Mouse (Mus musculus) liver, adult 2 months (tissue): ENCODE data around the gene Lyar. TPM values are rescaled to one million over a fixed set of nuclear protein-coding genes. Genes with fewer than 3 reads are reported as not detected.

Source experiments
- DNase-seq: peaks from one replicate; pipeline ENCODE4 v3.0.0-alpha.2; 2011; ENCODE audit warnings: low read depth, low spot score; ENCODE audit errors: extremely low read depth
- H3K27ac ChIP-seq: fragments of 200-500 bp; replicated peaks from 2 replicates; pipeline ENCODE4 v1.5.1; 2012; ENCODE audit warnings: low read depth, mild to moderate bottlenecking, control low read depth, inconsistent platforms, low read length; ENCODE audit not compliant: insufficient read depth
- H3K27me3 ChIP-seq: fragments of 200-500 bp; 2 replicates; pipeline ENCODE4 v1.6.1; 2012; ENCODE audit warnings: mild to moderate bottlenecking, moderate library complexity, low read length, inconsistent platforms; ENCODE audit not compliant: control insufficient read depth, insufficient read depth
- H3K36me3 ChIP-seq: fragments of 200-500 bp; 2 replicates; pipeline ENCODE4 v1.6.1; 2012; ENCODE audit warnings: low read length, inconsistent platforms; ENCODE audit not compliant: control insufficient read depth, insufficient read depth
- H3K4me1 ChIP-seq: fragments of 200-500 bp; 2 replicates; pipeline ENCODE4 v1.6.1; 2011; ENCODE audit warnings: low read length; ENCODE audit not compliant: control insufficient read depth, insufficient read depth
- H3K4me3 ChIP-seq: fragments of 200-500 bp; 2 replicates; pipeline ENCODE4 v1.5.1; 2011; ENCODE audit warnings: low read depth, mild to moderate bottlenecking, control low read depth, low read length, moderate library complexity; ENCODE audit not compliant: insufficient read depth
- H3K79me2 ChIP-seq: fragments of 200-500 bp; 2 replicates; pipeline ENCODE4 v1.6.1; 2012; ENCODE audit warnings: inconsistent platforms, mild to moderate bottlenecking, low read length, moderate library complexity; ENCODE audit not compliant: control insufficient read depth, insufficient read depth
- H3K9ac ChIP-seq: fragments of 200-500 bp; 2 replicates; pipeline ENCODE4 v1.6.1; 2012; ENCODE audit warnings: low read depth, mild to moderate bottlenecking, control low read depth, inconsistent platforms, low read length
- CTCF ChIP-seq: fragments of 200-500 bp; IDR thresholded peaks from 2 replicates; pipeline ENCODE4 v1.5.1; 2011; ENCODE audit warnings: low read depth, low read length, control low read depth
- POLR2A ChIP-seq: fragments of 200-500 bp; IDR thresholded peaks from 2 replicates; pipeline ENCODE4 v1.6.1; 2011; ENCODE audit warnings: low read length, control low read depth; ENCODE audit not compliant: insufficient read depth; ENCODE audit errors: extremely low read depth
- WGBS: fragments of 180-500 bp; shearing (Covaris S2); methylation state at CpG from one replicate; pipeline ENCODE4 v1.1.7; 2018; 5-methylcytosine and 5-hydroxymethylcytosine counted together
- polyA plus RNA-seq: library from polyadenylated mRNA; depleted of rRNA; stranded (reverse); fragments of >200 nt; gene quantifications from 2 replicates; pipeline ENCODE4 v1.2.3, GENCODE M21; 2012
- total RNA-seq: library from RNA; depleted of rRNA; stranded (reverse); fragments of >200 nt; gene quantifications from 2 replicates; pipeline ENCODE4 v1.2.3, GENCODE M21; 2014

Gene Lyar
- total and polyA plus RNA-seq, 2 experiments: 2.6 to 9.2 TPM

DNA sequence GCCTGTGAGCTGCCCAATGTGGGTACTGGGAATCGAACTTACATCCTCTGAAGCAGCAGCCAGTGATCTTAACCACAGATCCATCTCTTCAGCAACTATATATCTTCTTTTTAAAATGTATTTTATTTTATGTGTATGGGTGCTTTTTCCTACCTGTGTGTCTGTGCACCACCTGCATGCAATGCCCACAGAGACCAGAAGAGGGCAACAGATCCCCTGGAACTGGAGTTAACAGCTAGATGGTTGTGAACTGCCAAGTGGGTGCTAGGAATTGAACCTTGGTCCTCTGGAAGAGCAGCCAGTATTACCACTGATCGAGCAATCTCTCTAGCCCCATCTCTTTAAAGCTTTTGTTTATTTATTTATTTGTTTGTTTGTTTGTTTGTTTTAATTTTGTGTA, 16.4 kb downstream of the Lyar start:
- Histone ChIP-seq H3K36me3 (peaks cover 11% of the 10 kb centered on the region; the same call in 1 of the 2 replicates), H3K4me3 (no peak overlapping the region), H3K79me2 (no peaks in the 10 kb centered on the region), H3K27me3 (no peaks in the 10 kb centered on the region), H3K27ac (no peak overlapping the region), H3K4me1 (no peaks in the 10 kb centered on the region), H3K9ac (no peak overlapping the region)
- WGBS: 96% methylated on average over 2 of the region's 2 CpGs
- TF ChIP-seq POLR2A (no peak), CTCF (no peak; the same call in 1 of the 2 replicates)
- no peak for DNase-seq

DNA sequence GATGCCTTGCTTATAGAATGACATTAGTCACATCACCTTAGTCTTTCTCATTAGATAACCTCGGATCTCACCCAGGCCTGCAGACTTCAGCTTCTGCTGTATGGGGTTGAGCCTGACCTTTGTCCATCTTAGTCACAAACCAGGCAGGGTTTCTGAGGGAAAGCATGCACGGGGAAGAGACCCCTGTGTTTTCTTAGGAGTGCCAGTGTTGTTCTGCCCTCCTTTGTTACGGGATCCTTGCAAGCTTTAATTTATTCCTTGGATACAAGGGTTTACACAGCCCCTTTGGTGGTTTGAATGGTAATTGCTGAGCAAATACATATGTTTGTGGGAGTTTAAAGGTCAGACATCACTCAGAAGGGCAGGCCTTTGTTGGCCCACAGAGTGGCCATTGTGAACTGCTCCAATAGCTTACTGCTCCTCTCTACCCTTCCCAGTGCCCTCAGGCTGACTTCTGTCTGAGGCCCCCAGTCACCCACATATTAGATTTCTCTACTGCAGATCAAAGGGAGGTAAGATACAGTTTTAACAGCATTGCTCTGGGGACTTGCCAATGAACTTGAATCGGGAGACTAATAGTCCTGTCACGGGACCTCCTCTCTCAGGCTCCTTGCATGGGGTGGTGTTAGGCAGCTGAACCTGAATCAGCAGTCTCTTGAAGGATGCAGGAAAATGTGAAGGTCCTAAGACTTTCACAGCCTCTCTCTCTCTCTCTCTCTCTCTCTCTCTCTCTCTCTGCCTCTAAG, 20.6 kb downstream of the Lyar start:
- Histone ChIP-seq H3K79me2 (no peaks in the 10 kb centered on the region), H3K4me1 (no peaks in the 10 kb centered on the region), H3K9ac (no peak overlapping the region), H3K27ac (no peak overlapping the region), H3K36me3 (0 out of 2 replicates have a peak, but pooled peaks cover 1% of the 10 kb centered on the region), H3K27me3 (no peaks in the 10 kb centered on the region), H3K4me3 (no peak overlapping the region)
- 46% methylated on average over 5 of the region's 5 CpGs for WGBS
- DNase-seq: no peak
- TF ChIP-seq CTCF: no peak
- TF ChIP-seq POLR2A: no peak

DNA sequence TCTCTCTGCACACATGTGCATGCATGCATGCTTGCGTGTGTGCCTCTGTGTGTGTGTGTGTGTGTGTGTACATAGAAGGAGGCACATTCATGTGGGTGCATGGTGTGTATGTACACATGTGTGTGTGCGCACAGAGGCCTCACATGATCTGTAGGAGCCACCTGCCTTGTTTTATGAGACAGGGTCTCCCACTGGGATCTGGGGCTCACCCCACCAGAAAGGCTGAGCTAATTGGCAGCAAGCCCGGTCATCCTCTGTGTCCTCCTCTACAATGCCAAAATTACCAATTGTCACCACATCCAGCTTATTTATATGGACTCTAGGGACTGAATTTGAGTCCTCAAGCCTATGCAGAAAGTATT, 21.2 kb downstream of the Lyar start:
- Histone ChIP-seq H3K27me3 (no peaks in the 10 kb centered on the region), H3K27ac (no peak overlapping the region), H3K4me3 (no peak overlapping the region), H3K4me1 (no peaks in the 10 kb centered on the region), H3K9ac (no peak overlapping the region), H3K36me3 (no peaks in the 10 kb centered on the region), H3K79me2 (no peaks in the 10 kb centered on the region)
- WGBS: 95% methylated on average over 3 of the region's 3 CpGs
- no peak for DNase-seq
- TF ChIP-seq POLR2A (no peak), CTCF (no peak)

DNA sequence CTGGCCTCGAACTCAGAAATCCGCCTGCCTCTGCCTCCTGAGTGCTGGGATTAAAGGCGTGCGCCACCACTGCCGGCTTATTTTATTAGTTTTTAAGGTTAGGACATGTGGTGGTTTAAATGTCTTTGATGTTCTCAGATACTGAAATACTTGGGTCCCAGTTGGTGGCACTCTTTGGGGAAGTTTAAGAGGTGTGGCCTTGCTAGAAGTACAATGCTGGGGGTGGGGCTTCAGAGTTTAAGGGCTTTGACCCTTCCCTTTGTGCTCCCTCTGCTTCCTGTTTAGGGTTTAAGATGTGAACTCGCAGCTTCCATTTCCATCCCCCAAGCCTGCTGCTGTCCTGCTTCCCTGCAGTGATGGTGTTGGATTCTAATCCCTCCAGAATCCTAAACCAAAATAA, 21.7 kb downstream of the Lyar start:
- no peak overlapping the region for H3K9ac ChIP-seq
- WGBS: 88% methylated on average over 6 of the region's 6 CpGs
- no peak overlapping the region for H3K27ac ChIP-seq
- TF ChIP-seq CTCF (no peak), POLR2A (no peak)
- H3K27me3 ChIP-seq: no peaks in the 10 kb centered on the region
- H3K36me3 ChIP-seq: no peaks in the 10 kb centered on the region
- no peak for DNase-seq
- no peaks in the 10 kb centered on the region for H3K79me2 ChIP-seq
- H3K4me1 ChIP-seq: no peaks in the 10 kb centered on the region
- no peak overlapping the region for H3K4me3 ChIP-seq

DNA sequence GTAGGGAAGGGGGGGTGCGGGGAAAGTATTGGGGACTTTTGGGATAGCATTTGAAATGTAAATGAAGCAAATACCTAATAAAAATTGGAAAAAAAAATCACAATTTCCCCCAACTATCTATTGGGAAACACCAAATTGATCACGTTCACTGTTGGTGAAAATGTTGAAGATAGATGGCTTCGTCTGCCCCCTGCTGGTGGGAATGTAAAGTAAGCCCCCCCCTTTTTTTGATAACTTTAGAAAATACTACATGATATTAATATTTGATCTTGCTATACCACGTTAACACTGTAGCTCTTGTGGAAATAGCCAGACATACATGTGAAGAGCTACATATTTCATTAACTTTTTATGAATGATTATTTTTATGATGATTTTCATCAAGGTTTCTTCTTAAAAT, 34.9 kb downstream of the Lyar start:
- 39% methylated on average over 4 of the region's 4 CpGs for WGBS
- Histone ChIP-seq H3K27me3 (no peaks in the 10 kb centered on the region; the same call in 1 of the 2 replicates), H3K79me2 (no peaks in the 10 kb centered on the region), H3K4me3 (no peak overlapping the region), H3K36me3 (no peaks in the 10 kb centered on the region), H3K4me1 (0 out of 2 replicates have a peak, but pooled peaks cover 1% of the 10 kb centered on the region), H3K27ac (no peak overlapping the region), H3K9ac (no peak overlapping the region)
- TF ChIP-seq POLR2A (no peak), CTCF (no peak)
- no peak for DNase-seq

DNA sequence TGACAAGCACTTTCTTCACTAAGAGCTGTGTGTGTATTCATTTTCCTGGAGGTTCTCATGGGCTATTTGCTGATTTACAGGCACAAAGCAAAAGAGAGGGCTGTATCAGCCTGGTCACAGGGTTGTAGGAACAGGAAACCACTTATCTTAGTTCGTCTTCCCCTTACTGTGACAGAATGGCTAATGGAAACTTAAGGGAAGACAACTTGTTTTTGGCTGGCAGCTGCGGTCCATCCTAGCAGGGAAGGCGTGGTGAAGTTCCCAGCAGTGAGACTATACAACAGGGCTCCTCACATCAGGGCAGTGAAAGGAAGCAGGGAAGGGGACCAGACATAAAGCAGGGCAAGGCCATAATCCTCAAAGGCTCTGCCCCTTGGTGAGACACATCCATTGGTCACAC, 35.4 kb downstream of the Lyar start:
- Histone ChIP-seq H3K27me3 (no peaks in the 10 kb centered on the region; the same call in 1 of the 2 replicates), H3K4me3 (no peak overlapping the region), H3K4me1 (0 out of 2 replicates have a peak, but pooled peaks cover 1% of the 10 kb centered on the region), H3K79me2 (no peaks in the 10 kb centered on the region), H3K27ac (no peak overlapping the region), H3K36me3 (no peaks in the 10 kb centered on the region), H3K9ac (no peak overlapping the region)
- no peak for DNase-seq
- 63% methylated on average over 3 of the region's 3 CpGs for WGBS
- TF ChIP-seq POLR2A (no peak), CTCF (no peak)
